Mouse (Mus musculus) A20 (cell line): ENCODE measurements around the gene Tmem200b.

ENCODE experiments used
- DNase-seq: peaks from one replicate; pipeline ENCODE4 v3.0.0-alpha.2; 2011; ENCODE audit warnings: low read depth, low spot score

Gene Tmem200b

GRCm38 (mm10) chr4:131950657-131951056 is 29.1 kb downstream of the Tmem200b start:
- no peak for DNase-seq

GRCm38 (mm10) chr4:131957161-131957560 is 35.6 kb downstream of the Tmem200b start:
- no peak for DNase-seq

GRCm38 (mm10) chr4:131968873-131969272 is 47.3 kb downstream of the Tmem200b start:
- DNase-seq: no peak

GRCm38 (mm10) chr4:131970244-131970853 is 48.8 kb downstream of the Tmem200b start:
- no peak for DNase-seq
